Mouse (Mus musculus) neural tube, embryonic 13.5 days (tissue): ENCODE results near the gene Nos2. TPM values are rescaled to one million over a fixed set of nuclear protein-coding genes. Genes with fewer than 3 reads are reported as not detected.
"Not testable (repeated sequence)": the region's sequence is repeated elsewhere in the genome, so short reads cannot be mapped to it uniquely, and the experiment has no call there.

Source experiments
- ATAC-seq: fragments of 200-750 bp; cut with Nextera tagmentation; 2 replicates; pipeline ENCODE4 v1.8.0; 2017; ENCODE audit warnings: low read depth, mild to moderate bottlenecking, moderate TSS enrichment, moderate library complexity
- H3K27ac ChIP-seq: fragments of 300-500 bp; sonication (generic); replicated peaks from 2 replicates; pipeline ENCODE4 v1.5.1; 2015; ENCODE audit warnings: moderate library complexity, mild to moderate bottlenecking, inconsistent platforms
- H3K27me3 ChIP-seq: fragments of 300-500 bp; sonication (generic); 2 replicates; pipeline ENCODE4 v1.6.1; 2015; ENCODE audit warnings: mild to moderate bottlenecking, inconsistent platforms
- H3K36me3 ChIP-seq: fragments of 300-500 bp; sonication (generic); 2 replicates; pipeline ENCODE4 v1.6.1; 2015; ENCODE audit warnings: mild to moderate bottlenecking, inconsistent platforms
- H3K4me1 ChIP-seq: fragments of 300-500 bp; sonication (generic); replicated peaks from 2 replicates; pipeline ENCODE4 v1.6.1; 2015; ENCODE audit warnings: inconsistent platforms
- H3K4me2 ChIP-seq: fragments of 300-500 bp; sonication (generic); 2 replicates; pipeline ENCODE4 v1.6.1; 2015; ENCODE audit warnings: inconsistent platforms, mild to moderate bottlenecking, moderate library complexity
- H3K4me3 ChIP-seq: fragments of 300-500 bp; sonication (generic); 2 replicates; pipeline ENCODE4 v1.5.1; 2015; ENCODE audit warnings: mild to moderate bottlenecking, inconsistent platforms
- H3K9ac ChIP-seq: fragments of 300-500 bp; sonication (generic); 2 replicates; pipeline ENCODE4 v1.6.1; 2015; ENCODE audit warnings: moderate library complexity, mild to moderate bottlenecking, inconsistent platforms
- H3K9me3 ChIP-seq: fragments of 300-500 bp; sonication (generic); 2 replicates; pipeline ENCODE4 v1.6.1; 2016; ENCODE audit warnings: inconsistent platforms
- WGBS: fragments of 180-500 bp; shearing (Covaris S2); methylation state at CpG from one replicate; pipeline ENCODE4 v1.1.7; 2015; 5-methylcytosine and 5-hydroxymethylcytosine counted together
- polyA plus RNA-seq: library from polyadenylated mRNA; unstranded; fragments of >200 nt; fragmentation: Nextera tagmentation; extraction: Ambion mirVana; gene quantifications from 2 replicates; pipeline ENCODE4 v1.2.1, GENCODE M21; 2015

The Nos2 gene
- polyA plus RNA-seq, 1 experiment from 2014 or later: 1.1 TPM

- ATAC-seq: no peak
Observed at GRCm38 (mm10) chr11:78980083-78980634, 59.6 kb downstream of the Nos2 start.

GRCm38 (mm10) chr11:78982042-78982441, 61.5 kb downstream of the Nos2 start:
- WGBS: 84% methylated on average over 2 of the region's 2 CpGs
- Histone ChIP-seq H3K4me1 (no peaks in the 10 kb centered on the region; the same call in 1 of the 2 replicates), H3K9ac (no peak overlapping the region), H3K27me3 (no peaks in the 10 kb centered on the region), H3K9me3 (no peaks in the 10 kb centered on the region), H3K27ac (no peak overlapping the region), H3K4me3 (no peak overlapping the region), H3K4me2 (no peak overlapping the region), H3K36me3 (no peaks in the 10 kb centered on the region)
- ATAC-seq: no peak

More at GRCm38 (mm10) chr11:78980083-78980634, 59.6 kb downstream of the Nos2 start:
- no peaks in the 10 kb centered on the region for H3K9me3 ChIP-seq
- no peak overlapping the region for H3K4me2 ChIP-seq
- H3K27ac ChIP-seq: no peak overlapping the region
- 85% methylated on average over 4 of the region's 4 CpGs for WGBS
- H3K4me3 ChIP-seq: no peak overlapping the region
- H3K27me3 ChIP-seq: no peaks in the 10 kb centered on the region
- no peaks in the 10 kb centered on the region for H3K36me3 ChIP-seq
- no peak overlapping the region for H3K9ac ChIP-seq
- no peaks in the 10 kb centered on the region; the same call in 1 of the 2 replicates for H3K4me1 ChIP-seq

DNA sequence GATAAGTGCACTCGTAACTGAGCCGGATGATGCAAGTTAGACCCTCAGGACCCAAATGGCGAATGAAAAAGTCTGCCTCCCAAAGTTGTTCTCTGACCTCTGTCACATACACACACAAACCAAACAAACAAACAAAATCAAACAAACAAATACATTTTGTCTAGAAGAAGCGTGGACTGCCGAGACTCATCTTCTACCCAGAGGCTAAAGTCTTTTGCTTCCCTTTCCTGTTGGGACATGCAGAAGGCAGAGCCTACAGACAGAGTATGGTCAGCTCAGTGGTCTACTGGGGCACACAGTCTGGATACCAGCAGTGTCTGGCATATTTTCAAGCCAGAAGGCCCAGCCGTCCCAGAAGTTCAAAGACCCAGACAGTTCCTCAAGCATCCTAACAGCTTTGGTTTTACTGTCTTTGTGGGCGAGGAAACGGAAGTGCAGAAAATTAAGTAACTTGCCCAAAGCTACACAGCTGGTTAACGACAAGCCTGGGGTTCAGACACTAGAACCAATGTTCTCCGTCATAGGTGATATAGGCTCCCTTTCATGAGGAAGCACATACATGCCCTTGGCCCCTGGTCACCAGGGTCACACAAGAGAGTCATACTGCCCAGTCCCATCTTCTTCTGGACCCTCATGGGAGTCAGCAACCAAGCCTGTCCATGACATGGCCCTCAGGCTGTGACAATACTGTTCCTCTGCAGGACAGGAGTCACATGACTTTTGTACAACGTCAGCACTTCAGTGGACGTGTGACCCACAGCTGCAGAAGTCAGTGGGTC, 62.1 kb downstream of the Nos2 start:
- H3K4me3 ChIP-seq: no peak overlapping the region
- H3K4me1 ChIP-seq: no peaks in the 10 kb centered on the region; the same call in 1 of the 2 replicates
- no peak for ATAC-seq
- no peak overlapping the region for H3K27ac ChIP-seq
- no peaks in the 10 kb centered on the region for H3K27me3 ChIP-seq
- H3K36me3 ChIP-seq: no peaks in the 10 kb centered on the region
- no peak overlapping the region for H3K4me2 ChIP-seq
- H3K9ac ChIP-seq: no peak overlapping the region
- H3K9me3 ChIP-seq: no peaks in the 10 kb centered on the region
- 87% methylated on average over 12 of the region's 12 CpGs for WGBS

DNA sequence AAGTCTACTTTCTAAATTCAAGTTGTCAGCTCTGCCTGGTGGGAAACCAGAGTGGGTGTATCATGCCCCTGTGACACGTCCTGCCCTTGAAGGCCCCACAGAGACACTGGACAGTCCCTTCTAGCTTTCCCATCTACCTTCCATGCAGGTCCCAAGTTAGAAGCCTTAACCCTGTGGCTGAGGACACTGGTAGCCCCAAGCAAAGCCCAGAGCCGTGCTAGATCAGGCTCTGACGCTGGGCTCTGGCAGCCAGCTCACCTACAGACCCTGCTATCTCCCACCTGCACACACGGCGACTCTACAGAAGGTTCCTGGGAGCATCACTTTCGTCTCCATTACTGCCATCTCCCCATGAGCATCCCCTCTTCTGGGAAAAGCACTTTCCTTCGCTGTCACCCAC, 63.0 kb downstream of the Nos2 start:
- Histone ChIP-seq H3K9me3 (no peaks in the 10 kb centered on the region), H3K4me2 (no peak overlapping the region), H3K4me1 (no peaks in the 10 kb centered on the region; the same call in 1 of the 2 replicates), H3K27ac (no peak overlapping the region), H3K4me3 (no peak overlapping the region), H3K9ac (no peak overlapping the region), H3K27me3 (no peaks in the 10 kb centered on the region), H3K36me3 (no peaks in the 10 kb centered on the region)
- no peak for ATAC-seq
- 89% methylated on average over 7 of the region's 7 CpGs for WGBS

DNA sequence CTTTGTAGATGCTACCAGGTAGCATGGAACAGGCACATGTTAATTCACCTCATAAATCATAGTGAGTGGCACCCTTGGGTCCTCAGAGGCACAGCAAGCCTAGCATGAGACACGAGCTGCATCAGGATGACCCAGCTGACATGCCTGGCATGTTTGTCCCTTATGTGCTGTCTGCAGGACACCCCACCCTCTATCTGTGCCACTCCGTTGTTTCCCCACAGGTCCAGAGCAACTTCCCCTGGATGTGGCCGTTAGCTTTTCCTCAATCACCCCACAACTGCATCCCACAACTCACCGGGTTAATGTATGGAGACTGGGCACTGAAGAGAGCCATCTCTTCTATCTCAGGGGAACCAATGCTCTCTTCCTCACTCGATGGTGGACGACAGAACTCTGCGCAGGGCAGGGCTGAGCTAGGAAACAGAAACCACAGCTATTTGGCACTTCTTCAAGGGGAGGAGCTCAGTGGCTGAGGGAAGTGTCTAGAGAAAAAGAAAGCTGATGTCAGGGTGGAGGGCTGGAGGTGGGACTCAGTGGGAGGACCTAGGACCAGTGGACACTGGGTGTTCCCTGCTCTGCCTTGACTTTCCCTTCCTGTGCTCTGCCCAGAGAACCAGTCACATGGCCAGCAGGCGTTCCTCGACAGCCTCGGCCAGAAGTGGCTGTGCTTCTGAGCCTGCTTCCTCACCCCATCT, 64.0 kb downstream of the Nos2 start, which contains the start of gene Lgals9:
TSS of gene Lgals9 (minus strand) at position 464 of the 695 bp plus-strand sequence.
- no peak within 1 kb of the TSS for H3K9ac ChIP-seq
- H3K4me1 ChIP-seq: no peaks in the 10 kb centered on the region; the same call in 1 of the 2 replicates
- no peak within 1 kb of the TSS for H3K27ac ChIP-seq
- H3K36me3 ChIP-seq: no peaks in the 10 kb centered on the region
- H3K4me2 ChIP-seq: no peak within 1 kb of the TSS
- no peaks in the 10 kb centered on the region for H3K9me3 ChIP-seq
- no peaks in the 10 kb centered on the region for H3K27me3 ChIP-seq
- H3K4me3 ChIP-seq: no peak within 1 kb of the TSS
- no peak for ATAC-seq
- 64% methylated on average over 10 of the region's 10 CpGs for WGBS

GRCm38 (mm10) chr11:78985505-78985904, 64.9 kb downstream of the Nos2 start:
- no peaks in the 10 kb centered on the region; the same call in 1 of the 2 replicates for H3K4me1 ChIP-seq
- H3K27me3 ChIP-seq: no peaks in the 10 kb centered on the region
- H3K4me2 ChIP-seq: no peak overlapping the region
- H3K9ac ChIP-seq: no peak overlapping the region
- H3K4me3 ChIP-seq: no peak overlapping the region
- ATAC-seq: no peak
- H3K27ac ChIP-seq: no peak overlapping the region
- no peaks in the 10 kb centered on the region for H3K9me3 ChIP-seq
- no peaks in the 10 kb centered on the region for H3K36me3 ChIP-seq

DNA sequence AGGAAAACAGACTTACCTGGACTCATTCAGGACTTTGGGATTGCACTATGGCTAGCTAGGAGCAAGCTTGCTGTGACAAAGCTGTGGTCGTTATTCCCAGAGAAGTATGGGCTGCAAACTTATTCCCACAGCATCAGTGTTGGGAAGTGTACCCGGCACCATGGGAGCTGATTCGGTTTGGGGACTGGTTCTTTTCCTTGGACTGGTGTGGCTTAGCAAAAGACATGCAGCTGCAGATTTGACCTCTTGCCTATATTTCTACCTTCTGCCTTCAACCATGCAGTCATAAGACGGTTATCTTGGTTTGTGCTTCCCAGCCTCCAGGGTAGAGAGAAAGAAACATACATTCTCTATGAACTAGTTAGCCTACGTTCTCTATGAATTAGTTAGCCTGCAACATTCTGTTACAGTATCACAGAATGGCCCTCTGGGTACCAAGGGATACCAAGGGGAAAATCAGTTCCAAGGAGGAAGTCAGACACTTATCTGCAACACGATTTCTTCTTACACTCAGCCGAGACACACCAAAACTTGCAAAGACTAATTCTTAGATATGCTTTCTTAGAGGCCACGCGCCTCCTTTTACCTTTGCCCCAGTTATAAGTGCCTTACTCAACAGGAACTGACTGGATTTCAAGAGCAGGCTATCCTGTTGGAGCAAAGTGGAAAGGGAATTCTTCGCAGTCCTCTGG, 65.9 kb downstream of the Nos2 start:
- Histone ChIP-seq H3K36me3 (no peaks in the 10 kb centered on the region), H3K9ac (no peak overlapping the region), H3K4me3 (no peak overlapping the region), H3K27me3 (no peaks in the 10 kb centered on the region), H3K27ac (no peak overlapping the region), H3K4me1 (no peaks in the 10 kb centered on the region; the same call in 1 of the 2 replicates), H3K9me3 (peaks cover 4% of the 10 kb centered on the region; the same call in 1 of the 2 replicates), H3K4me2 (no peak overlapping the region)
- ATAC-seq: no peak
- WGBS: 93% methylated on average over 10 of the region's 10 CpGs

GRCm38 (mm10) chr11:78989206-78989605, 68.6 kb downstream of the Nos2 start:
- not testable (repeated sequence) for H3K9me3 ChIP-seq, H3K4me3 ChIP-seq, H3K27me3 ChIP-seq, H3K4me2 ChIP-seq, H3K9ac ChIP-seq, H3K36me3 ChIP-seq, H3K27ac ChIP-seq, H3K4me1 ChIP-seq, ATAC-seq
- 91% methylated on average over 11 of the region's 11 CpGs for WGBS

DNA sequence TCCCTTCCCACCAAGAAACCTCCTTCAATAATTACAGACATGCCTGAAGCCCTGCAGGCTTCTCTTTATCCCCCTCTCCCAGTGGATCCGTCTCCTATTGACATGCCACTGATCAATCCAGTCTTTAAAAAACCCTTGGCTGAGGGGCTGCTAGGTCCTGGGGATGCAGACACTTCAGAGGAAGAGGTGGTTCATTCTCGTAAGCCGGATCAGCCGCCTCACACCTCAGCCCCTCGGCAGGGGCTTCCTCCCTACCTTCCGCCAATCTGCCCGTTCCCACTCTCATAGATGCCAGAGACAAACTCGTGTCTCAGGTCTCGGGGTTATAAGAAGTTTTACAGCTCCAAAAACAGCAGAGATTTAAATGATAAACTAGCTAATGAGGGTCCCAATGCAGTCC, 69.5 kb downstream of the Nos2 start:
- 95% methylated on average over 9 of the region's 9 CpGs for WGBS
- no peaks in the 10 kb centered on the region for H3K4me1 ChIP-seq
- ATAC-seq: no peak
- no peaks in the 10 kb centered on the region for H3K36me3 ChIP-seq
- H3K9ac ChIP-seq: no peak overlapping the region
- H3K27ac ChIP-seq: no peak overlapping the region
- H3K4me2 ChIP-seq: no peak overlapping the region
- no peak overlapping the region for H3K4me3 ChIP-seq
- H3K27me3 ChIP-seq: no peaks in the 10 kb centered on the region
- peaks cover 4% of the 10 kb centered on the region; the same call in 1 of the 2 replicates for H3K9me3 ChIP-seq

- not testable (repeated sequence) for H3K27me3 ChIP-seq, H3K4me3 ChIP-seq, H3K4me1 ChIP-seq, ATAC-seq, H3K9me3 ChIP-seq, H3K4me2 ChIP-seq, H3K27ac ChIP-seq, H3K36me3 ChIP-seq, H3K9ac ChIP-seq
- 84% methylated on average over 5 of the region's 5 CpGs for WGBS
Observed at GRCm38 (mm10) chr11:78990875-78991543, 70.4 kb downstream of the Nos2 start.

DNA sequence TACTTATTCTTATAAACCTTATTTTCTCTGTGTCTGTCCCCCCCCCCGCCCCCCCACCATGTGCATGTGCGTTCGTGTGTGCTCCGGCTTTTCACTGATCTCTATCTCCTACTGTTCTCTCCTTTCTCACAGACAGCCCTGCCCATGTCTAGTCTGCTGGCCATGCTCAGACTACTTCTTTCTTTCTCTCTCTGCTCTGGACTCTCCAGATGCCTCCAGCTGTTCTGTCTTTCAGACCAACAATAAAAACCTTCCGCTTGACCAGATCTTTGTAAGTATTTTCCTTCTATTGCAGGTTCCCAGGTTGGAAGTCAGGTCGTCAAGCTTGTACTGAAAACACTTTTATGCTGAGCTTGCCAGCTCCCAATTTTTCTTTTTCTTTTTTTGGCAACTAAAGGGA, 78.5 kb downstream of the Nos2 start:
- H3K27me3 ChIP-seq: no peaks in the 10 kb centered on the region
- no peak overlapping the region for H3K4me2 ChIP-seq
- no peaks in the 10 kb centered on the region for H3K4me1 ChIP-seq
- no peak overlapping the region for H3K4me3 ChIP-seq
- H3K36me3 ChIP-seq: no peaks in the 10 kb centered on the region
- H3K27ac ChIP-seq: no peak overlapping the region
- no peak overlapping the region for H3K9ac ChIP-seq
- 40% methylated on average over 6 of the region's 6 CpGs for WGBS
- H3K9me3 ChIP-seq: no peaks in the 10 kb centered on the region
- no peak for ATAC-seq
